Mouse (Mus musculus) kidney, adult 2 months (tissue): Measurements from ENCODE around the gene Ccdc78. TPM values are rescaled to one million over a fixed set of nuclear protein-coding genes. Genes with fewer than 3 reads are reported as not detected.
A peak's percentile ranks its signal among the peaks of the same experiment; 100 is the strongest.
"Not testable (repeated sequence)": the region's sequence is repeated elsewhere in the genome, so short reads cannot be mapped to it uniquely, and the experiment has no call there.

Experiments used
- DNase-seq: peaks from one replicate; pipeline ENCODE4 v3.0.0; 2021
- H3K27ac ChIP-seq: fragments of 200-500 bp; 2 replicates; pipeline ENCODE4 v1.5.1; 2012; ENCODE audit warnings: low read depth, low read length, control low read depth, inconsistent platforms; ENCODE audit not compliant: insufficient read depth
- H3K27me3 ChIP-seq: fragments of 200-500 bp; replicated peaks from 2 replicates; pipeline ENCODE4 v1.6.1; 2012; ENCODE audit warnings: mild to moderate bottlenecking, moderate library complexity, low read length, inconsistent platforms; ENCODE audit not compliant: control insufficient read depth, insufficient read depth
- H3K36me3 ChIP-seq: fragments of 200-500 bp; 2 replicates; pipeline ENCODE4 v1.6.1; 2012; ENCODE audit warnings: mild to moderate bottlenecking, moderate library complexity, low read length, inconsistent platforms; ENCODE audit not compliant: control insufficient read depth, insufficient read depth
- H3K4me1 ChIP-seq: fragments of 200-500 bp; 2 replicates; pipeline ENCODE4 v1.6.1; 2011; ENCODE audit warnings: low read length; ENCODE audit not compliant: control insufficient read depth, insufficient read depth
- H3K4me3 ChIP-seq: fragments of 200-500 bp; 2 replicates; pipeline ENCODE4 v1.5.1; 2011; ENCODE audit warnings: mild to moderate bottlenecking, low read depth, low read length, control low read depth; ENCODE audit not compliant: insufficient read depth
- CTCF ChIP-seq: fragments of 200-500 bp; conservative IDR thresholded peaks from 2 replicates; pipeline ENCODE4 v1.5.1; 2011; ENCODE audit warnings: low read depth, mild to moderate bottlenecking, control low read depth, low read length, moderate library complexity, mixed read lengths; ENCODE audit not compliant: insufficient read depth, insufficient read length
- POLR2A ChIP-seq: fragments of 200-500 bp; IDR thresholded peaks from one replicate; pipeline ENCODE4 v1.6.1; 2011; ENCODE audit warnings: low read depth, low read length, control low read depth
- WGBS: fragments of 180-500 bp; shearing (Covaris S2); methylation state at CpG from one replicate; pipeline ENCODE4 v1.1.7; 2018; 5-methylcytosine and 5-hydroxymethylcytosine counted together
- polyA plus RNA-seq: library from polyadenylated mRNA; depleted of rRNA; stranded (reverse); fragments of >200 nt; gene quantifications from 2 replicates; pipeline ENCODE4 v1.2.3, GENCODE M21; 2012; rRNA removed

Ccdc78 gene
- polyA plus RNA-seq: 0.06 and 0.12 TPM in 2 replicates

GRCm38 (mm10) chr17:25786280-25786679 is at the start of gene Ccdc78:
Ccdc78 (plus strand) TSS chr17:25786580.
- TF ChIP-seq CTCF (no peak), POLR2A (no peak)
- Histone ChIP-seq H3K27me3 (no peaks in the 10 kb centered on the region), H3K36me3 (no peaks in the 10 kb centered on the region), H3K4me3 (peak within 1 kb of the TSS; percentile 67), H3K4me1 (no peaks in the 10 kb centered on the region), H3K27ac (no peak within 1 kb of the TSS)
- 73% methylated on average over 3 of the region's 3 CpGs for WGBS
- no peak for DNase-seq

- Histone ChIP-seq H3K36me3 (no peaks in the 10 kb centered on the region), H3K27ac (no peak overlapping the region), H3K4me3 (no peak overlapping the region), H3K27me3 (no peaks in the 10 kb centered on the region), H3K4me1 (no peaks in the 10 kb centered on the region)
- no peak for DNase-seq
- no peak for TF ChIP-seq POLR2A
- no peak for TF ChIP-seq CTCF
- 77% methylated on average over 7 of the region's 7 CpGs for WGBS
Measured at GRCm38 (mm10) chr17:25738861-25739260, 47.5 kb upstream of the Ccdc78 start.

GRCm38 (mm10) chr17:25741471-25741870 is 44.9 kb upstream of the Ccdc78 start:
- DNase-seq: not testable (repeated sequence)
- 78% methylated on average over 12 of the region's 12 CpGs for WGBS

GRCm38 (mm10) chr17:25743831-25744230 is 42.5 kb upstream of the Ccdc78 start:
- TF ChIP-seq CTCF (no peak), POLR2A (no peak)
- Histone ChIP-seq H3K4me3 (no peak overlapping the region), H3K4me1 (no peaks in the 10 kb centered on the region), H3K27ac (no peak overlapping the region), H3K36me3 (no peaks in the 10 kb centered on the region), H3K27me3 (no peaks in the 10 kb centered on the region)
- DNase-seq: no peak
- 86% methylated on average over 9 of the region's 9 CpGs for WGBS

More at GRCm38 (mm10) chr17:25741471-25741870, 44.9 kb upstream of the Ccdc78 start:
- H3K36me3 ChIP-seq, H3K4me1 ChIP-seq, H3K27me3 ChIP-seq, H3K4me3 ChIP-seq, H3K27ac ChIP-seq: not testable (repeated sequence)

GRCm38 (mm10) chr17:25744311-25744710 is 42.1 kb upstream of the Ccdc78 start:
- no peaks in the 10 kb centered on the region for H3K27me3 ChIP-seq
- H3K36me3 ChIP-seq: no peaks in the 10 kb centered on the region
- no peaks in the 10 kb centered on the region for H3K4me1 ChIP-seq
- DNase-seq: no peak
- no peak overlapping the region for H3K27ac ChIP-seq
- H3K4me3 ChIP-seq: no peak overlapping the region
- 77% methylated on average over 10 of the region's 10 CpGs for WGBS
- TF ChIP-seq POLR2A (no peak), CTCF (no peak)

GRCm38 (mm10) chr17:25748238-25748637 is 38.1 kb upstream of the Ccdc78 start:
- 89% methylated on average over 4 of the region's 4 CpGs for whole genome bisulfite sequencing
- DNase-seq: no peak
- no peak overlapping the region for H3K4me3 ChIP-seq
- H3K27me3 ChIP-seq: no peaks in the 10 kb centered on the region
- H3K4me1 ChIP-seq: no peaks in the 10 kb centered on the region
- no peak overlapping the region for H3K27ac ChIP-seq
- TF ChIP-seq CTCF: no peak
- no peak for TF ChIP-seq POLR2A
- H3K36me3 ChIP-seq: no peaks in the 10 kb centered on the region

- 86% methylated on average over 6 of the region's 6 CpGs for WGBS
- Histone ChIP-seq H3K4me1 (no peaks in the 10 kb centered on the region), H3K27me3 (no peaks in the 10 kb centered on the region), H3K4me3 (no peak overlapping the region), H3K36me3 (no peaks in the 10 kb centered on the region), H3K27ac (no peak overlapping the region)
- no peak for TF ChIP-seq CTCF
- no peak for TF ChIP-seq POLR2A
- DNase-seq: no peak
Measured at GRCm38 (mm10) chr17:25749314-25749713, 37.1 kb upstream of the Ccdc78 start.

- peak; percentile 36 for DNase-seq
- Histone ChIP-seq H3K36me3 (no peaks in the 10 kb centered on the region), H3K4me1 (no peaks in the 10 kb centered on the region), H3K4me3 (no peak overlapping the region), H3K27me3 (no peaks in the 10 kb centered on the region), H3K27ac (no peak overlapping the region)
- 21% methylated on average over 5 of the region's 5 CpGs for WGBS
- TF ChIP-seq CTCF (no peak), POLR2A (no peak)
Measured at GRCm38 (mm10) chr17:25751446-25751845, 34.9 kb upstream of the Ccdc78 start.
